Mouse (Mus musculus) lung, embryonic 15.5 days (tissue): ENCODE measurements around the gene Trpm8. TPM values are rescaled to one million over a fixed set of nuclear protein-coding genes. Genes with fewer than 3 reads are reported as not detected.

Experiments
- ATAC-seq: fragments of 200-750 bp; cut with Nextera tagmentation; 2 replicates; pipeline ENCODE4 v1.8.0; 2017; ENCODE audit warnings: moderate number of reproducible peaks, borderline replicate concordance; ENCODE audit not compliant: low FRiP score, low TSS enrichment; ENCODE audit errors: extremely low read depth
- H3K27ac ChIP-seq: fragments of 300-500 bp; sonication (generic); 2 replicates; pipeline ENCODE4 v1.5.1; 2015; ENCODE audit warnings: moderate library complexity, mild to moderate bottlenecking, inconsistent platforms
- H3K27me3 ChIP-seq: fragments of 300-500 bp; sonication (generic); 2 replicates; pipeline ENCODE4 v1.6.1; 2015; ENCODE audit warnings: inconsistent platforms
- H3K36me3 ChIP-seq: fragments of 300-500 bp; sonication (generic); 2 replicates; pipeline ENCODE4 v1.6.1; 2015; ENCODE audit warnings: inconsistent platforms
- H3K4me1 ChIP-seq: fragments of 300-500 bp; sonication (generic); 2 replicates; pipeline ENCODE4 v1.6.1; 2015; ENCODE audit warnings: inconsistent platforms
- H3K4me2 ChIP-seq: fragments of 300-500 bp; sonication (generic); 2 replicates; pipeline ENCODE4 v1.6.1; 2015; ENCODE audit warnings: inconsistent platforms, mild to moderate bottlenecking, moderate library complexity
- H3K4me3 ChIP-seq: fragments of 300-500 bp; sonication (generic); 2 replicates; pipeline ENCODE4 v1.5.1; 2015; ENCODE audit warnings: mild to moderate bottlenecking, inconsistent platforms
- H3K9ac ChIP-seq: fragments of 300-500 bp; sonication (generic); 2 replicates; pipeline ENCODE4 v1.6.1; 2015; ENCODE audit warnings: inconsistent platforms
- H3K9me3 ChIP-seq: fragments of 300-500 bp; sonication (generic); 2 replicates; pipeline ENCODE4 v1.6.1; 2016; ENCODE audit warnings: inconsistent platforms
- WGBS: fragments of 180-500 bp; shearing (Covaris S2); methylation state at CpG from one replicate; pipeline ENCODE4 v1.1.7; 2015; 5-methylcytosine and 5-hydroxymethylcytosine counted together
- polyA plus RNA-seq: library from polyadenylated mRNA; unstranded; fragments of >200 nt; fragmentation: Nextera tagmentation; extraction: Ambion mirVana; gene quantifications from 2 replicates; pipeline ENCODE4 v1.2.1, GENCODE M21; 2015

Gene Trpm8
- polyA plus RNA-seq, 1 experiment from 2014 or later, result 0.10 TPM

DNA sequence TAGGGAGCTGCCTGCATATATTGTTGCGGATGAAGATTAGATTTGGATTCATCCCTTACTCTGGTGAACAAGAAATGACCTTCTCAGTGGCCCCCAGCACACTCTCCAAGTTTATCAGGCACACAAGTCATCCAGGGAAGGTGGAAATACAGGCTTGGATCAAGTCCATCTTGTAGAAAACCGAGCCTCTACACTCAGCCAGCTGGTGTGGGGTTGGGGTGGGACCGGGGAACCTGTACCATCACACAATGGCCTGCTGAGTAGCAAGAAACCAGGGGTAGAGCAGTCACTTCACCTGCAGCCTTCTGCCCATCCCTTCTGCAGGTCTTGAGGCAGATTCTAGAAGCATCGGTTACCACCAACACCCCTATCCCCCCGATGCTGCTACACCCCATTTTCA is 42.8 kb upstream of the Trpm8 start:
- Histone ChIP-seq H3K27ac (no peak overlapping the region), H3K9ac (no peak overlapping the region), H3K4me1 (no peaks in the 10 kb centered on the region), H3K36me3 (no peaks in the 10 kb centered on the region), H3K4me2 (no peak overlapping the region), H3K27me3 (no peaks in the 10 kb centered on the region), H3K9me3 (peaks cover 33% of the 10 kb centered on the region; the same call in 1 of the 2 replicates), H3K4me3 (no peak overlapping the region)
- no peak for ATAC-seq
- 42% methylated on average over 5 of the region's 5 CpGs for WGBS

DNA sequence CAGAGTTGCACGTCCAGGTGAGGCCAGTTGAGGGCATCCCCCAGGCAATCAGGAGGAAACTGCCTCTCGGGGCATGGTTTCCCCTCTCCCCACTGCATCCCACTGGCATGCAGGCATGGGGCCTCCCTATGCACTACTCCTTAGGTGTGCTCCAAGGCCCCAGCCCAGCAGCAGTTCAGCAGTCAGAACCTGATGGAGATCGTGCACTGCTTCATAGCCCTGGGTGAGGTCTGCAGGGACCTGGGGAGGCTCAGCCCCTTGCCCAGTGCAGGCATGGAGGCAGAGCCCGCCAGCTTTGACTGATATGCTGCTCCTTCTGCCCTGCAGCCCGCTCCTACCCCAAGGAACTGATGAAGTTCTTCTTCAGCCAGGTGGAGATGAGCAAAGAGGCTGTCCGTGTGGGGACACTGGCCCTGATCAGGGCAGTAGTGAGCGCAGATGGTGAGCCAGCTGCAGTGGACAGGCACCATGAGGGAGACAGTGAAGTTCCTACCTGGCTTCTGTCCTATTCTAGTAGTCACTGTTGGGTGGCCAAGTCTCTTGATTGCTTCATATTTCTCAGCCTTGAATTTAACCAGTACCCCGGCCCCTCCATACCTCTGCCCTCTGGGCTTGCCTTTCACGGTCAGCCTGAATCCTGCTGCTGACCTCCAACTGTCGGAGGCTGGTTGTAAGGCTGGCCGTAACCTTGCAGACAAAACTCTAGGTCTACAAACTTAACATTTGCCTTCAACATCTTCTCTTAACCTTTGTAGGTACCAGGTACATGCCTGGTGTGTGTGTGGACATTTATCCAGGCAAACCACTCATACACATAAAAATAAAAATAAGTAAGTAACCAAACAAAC is 42.2 kb upstream of the Trpm8 start:
- ATAC-seq, result peak; percentile 4; the same call in 1 of the 2 replicates
- Histone ChIP-seq H3K9ac (no peak overlapping the region), H3K4me3 (no peak overlapping the region), H3K27me3 (no peaks in the 10 kb centered on the region), H3K4me2 (no peak overlapping the region), H3K36me3 (no peaks in the 10 kb centered on the region), H3K9me3 (peaks cover 31% of the 10 kb centered on the region; the same call in 1 of the 2 replicates), H3K27ac (no peak overlapping the region), H3K4me1 (no peaks in the 10 kb centered on the region)
- WGBS, result 58% methylated on average over 11 of the region's 11 CpGs

- no peaks in the 10 kb centered on the region for H3K4me1 ChIP-seq
- 59% methylated on average over 4 of the region's 4 CpGs for WGBS
- H3K9ac ChIP-seq, result no peak overlapping the region
- H3K27me3 ChIP-seq, result no peaks in the 10 kb centered on the region
- H3K27ac ChIP-seq, result no peak overlapping the region
- no peaks in the 10 kb centered on the region for H3K36me3 ChIP-seq
- peaks cover 38% of the 10 kb centered on the region; the same call in 1 of the 2 replicates for H3K9me3 ChIP-seq
- ATAC-seq, result no peak
- no peak overlapping the region for H3K4me3 ChIP-seq
- no peak overlapping the region for H3K4me2 ChIP-seq
These were observed 41.5 kb upstream of the Trpm8 start for GRCm38 (mm10) chr1:88235894-88236415.

DNA sequence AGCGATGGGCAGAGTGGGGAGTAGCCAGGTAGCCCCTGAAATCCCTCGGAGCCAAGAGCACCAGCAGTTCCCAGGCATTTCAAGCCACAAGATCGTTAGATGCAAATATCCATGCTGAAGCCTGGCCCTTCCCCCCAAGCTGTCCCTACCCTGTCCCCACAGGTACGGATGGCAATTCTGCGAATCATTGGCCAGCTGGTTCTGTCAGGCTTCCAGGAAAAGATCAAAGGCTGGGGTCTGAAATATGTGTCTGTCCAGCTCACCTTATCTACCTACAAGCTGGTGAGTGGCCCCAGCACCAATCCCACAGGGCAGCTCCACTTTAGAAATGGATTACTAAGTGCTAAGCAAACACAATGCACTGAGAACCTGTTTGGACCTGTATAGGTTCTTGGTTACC is 40.1 kb upstream of the Trpm8 start:
- H3K9ac ChIP-seq, result no peak overlapping the region
- ATAC-seq, result no peak
- peaks cover 41% of the 10 kb centered on the region; the same call in 1 of the 2 replicates for H3K9me3 ChIP-seq
- H3K27ac ChIP-seq, result no peak overlapping the region
- H3K4me2 ChIP-seq, result no peak overlapping the region
- no peaks in the 10 kb centered on the region for H3K36me3 ChIP-seq
- H3K27me3 ChIP-seq, result no peaks in the 10 kb centered on the region
- no peak overlapping the region for H3K4me3 ChIP-seq
- 69% methylated on average over 5 of the region's 5 CpGs for WGBS
- no peaks in the 10 kb centered on the region for H3K4me1 ChIP-seq

GRCm38 (mm10) chr1:88238771-88239170 is 38.7 kb upstream of the Trpm8 start:
- no peaks in the 10 kb centered on the region for H3K36me3 ChIP-seq
- H3K9ac ChIP-seq, result no peak overlapping the region
- peaks cover 38% of the 10 kb centered on the region; the same call in 1 of the 2 replicates for H3K9me3 ChIP-seq
- H3K4me1 ChIP-seq, result no peaks in the 10 kb centered on the region
- no peaks in the 10 kb centered on the region for H3K27me3 ChIP-seq
- WGBS, result 71% methylated on average over 6 of the region's 6 CpGs
- H3K4me2 ChIP-seq, result no peak overlapping the region
- H3K27ac ChIP-seq, result no peak overlapping the region
- 0 out of 2 replicates have a peak, but pooled peaks have one; percentile 6 for ATAC-seq
- H3K4me3 ChIP-seq, result no peak overlapping the region

DNA sequence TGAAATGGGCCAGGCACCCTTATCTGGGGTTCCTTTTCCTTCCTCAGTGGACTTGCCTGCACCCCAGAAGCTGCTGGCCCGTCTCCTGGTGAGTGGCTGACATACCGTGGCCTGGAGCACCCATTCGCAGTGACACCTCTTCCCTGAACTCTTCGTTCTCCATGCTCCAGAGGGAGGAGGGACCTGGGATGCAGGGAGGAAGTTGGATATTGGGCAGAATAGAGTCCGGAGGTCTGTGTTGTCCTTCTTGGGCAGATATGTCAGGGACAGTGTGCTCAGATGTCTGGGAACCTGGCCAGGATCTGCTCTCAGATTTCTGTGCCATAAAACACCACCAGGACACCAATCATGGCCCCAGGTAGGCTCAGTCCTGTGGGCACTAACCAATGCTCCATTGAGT is 37.4 kb upstream of the Trpm8 start:
- Histone ChIP-seq H3K9me3 (peaks cover 33% of the 10 kb centered on the region; the same call in 1 of the 2 replicates), H3K36me3 (no peaks in the 10 kb centered on the region), H3K27ac (no peak overlapping the region), H3K9ac (no peak overlapping the region), H3K4me2 (no peak overlapping the region), H3K27me3 (no peaks in the 10 kb centered on the region), H3K4me1 (no peaks in the 10 kb centered on the region), H3K4me3 (no peak overlapping the region)
- ATAC-seq, result no peak
- WGBS, result 70% methylated on average over 5 of the region's 5 CpGs

- Histone ChIP-seq H3K4me1 (no peaks in the 10 kb centered on the region), H3K4me3 (no peak overlapping the region), H3K27me3 (no peaks in the 10 kb centered on the region), H3K27ac (no peak overlapping the region), H3K36me3 (no peaks in the 10 kb centered on the region), H3K9ac (no peak overlapping the region), H3K4me2 (no peak overlapping the region), H3K9me3 (peaks cover 30% of the 10 kb centered on the region; the same call in 1 of the 2 replicates)
- 64% methylated on average over 4 of the region's 4 CpGs for WGBS
- peak; percentile 8; the same call in 1 of the 2 replicates for ATAC-seq
These were observed 36.9 kb upstream of the Trpm8 start for GRCm38 (mm10) chr1:88240579-88240978.

DNA sequence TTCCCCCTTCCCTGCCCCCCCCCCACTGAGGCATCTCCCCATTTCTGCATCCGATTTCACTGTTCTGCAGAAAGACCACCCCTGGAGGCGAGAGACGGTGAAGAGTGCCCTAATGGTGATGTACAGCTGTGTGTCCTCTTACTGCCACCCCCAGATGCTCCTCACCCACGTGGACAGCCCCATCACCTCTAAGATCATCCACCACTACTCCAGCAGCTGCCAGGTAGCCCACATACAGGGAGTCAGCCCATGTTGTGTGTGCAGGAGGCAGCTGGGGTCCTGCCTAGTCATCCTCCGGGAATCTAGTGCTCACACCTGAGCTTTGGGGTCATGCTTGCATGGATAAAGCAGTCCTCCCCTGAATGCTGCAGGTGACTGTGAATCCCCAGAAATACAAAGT is 33.6 kb upstream of the Trpm8 start:
- Histone ChIP-seq H3K4me2 (no peak overlapping the region), H3K27ac (no peak overlapping the region), H3K36me3 (no peaks in the 10 kb centered on the region), H3K9ac (no peak overlapping the region), H3K9me3 (peaks cover 22% of the 10 kb centered on the region; the same call in 1 of the 2 replicates), H3K4me3 (no peak overlapping the region), H3K4me1 (no peaks in the 10 kb centered on the region), H3K27me3 (no peaks in the 10 kb centered on the region)
- 59% methylated on average over 5 of the region's 5 CpGs for WGBS
- no peak for ATAC-seq

- Histone ChIP-seq H3K9ac (no peak overlapping the region), H3K27ac (no peak overlapping the region), H3K36me3 (no peaks in the 10 kb centered on the region), H3K4me3 (no peak overlapping the region), H3K27me3 (no peaks in the 10 kb centered on the region), H3K9me3 (peaks cover 28% of the 10 kb centered on the region), H3K4me2 (no peak overlapping the region), H3K4me1 (no peaks in the 10 kb centered on the region)
- no peak for ATAC-seq
- whole genome bisulfite sequencing, result 74% methylated on average over 6 of the region's 6 CpGs
These were observed 31.6 kb upstream of the Trpm8 start for GRCm38 (mm10) chr1:88245881-88246280.

- Histone ChIP-seq H3K4me3 (no peak overlapping the region), H3K27ac (no peak overlapping the region), H3K4me1 (no peaks in the 10 kb centered on the region), H3K4me2 (no peak overlapping the region), H3K36me3 (no peaks in the 10 kb centered on the region), H3K27me3 (no peaks in the 10 kb centered on the region), H3K9ac (no peak overlapping the region), H3K9me3 (peaks cover 25% of the 10 kb centered on the region)
- ATAC-seq, result no peak
- WGBS, result 47% methylated on average over 6 of the region's 6 CpGs
These were observed 31.1 kb upstream of the Trpm8 start for GRCm38 (mm10) chr1:88246386-88246785.

GRCm38 (mm10) chr1:88247660-88248059 is 29.8 kb upstream of the Trpm8 start:
- no peak overlapping the region for H3K4me3 ChIP-seq
- H3K4me2 ChIP-seq, result no peak overlapping the region
- ATAC-seq, result no peak
- no peak overlapping the region for H3K27ac ChIP-seq
- no peak overlapping the region for H3K9ac ChIP-seq
- peaks cover 23% of the 10 kb centered on the region for H3K9me3 ChIP-seq
- no peaks in the 10 kb centered on the region for H3K4me1 ChIP-seq
- H3K27me3 ChIP-seq, result no peaks in the 10 kb centered on the region
- no peaks in the 10 kb centered on the region for H3K36me3 ChIP-seq
- WGBS, result 45% methylated on average over 2 of the region's 2 CpGs

- H3K27me3 ChIP-seq, result no peaks in the 10 kb centered on the region
- ATAC-seq, result peak; percentile 4; the same call in 1 of the 2 replicates
- H3K4me3 ChIP-seq, result no peak overlapping the region
- no peaks in the 10 kb centered on the region for H3K36me3 ChIP-seq
- no peak overlapping the region for H3K4me2 ChIP-seq
- H3K27ac ChIP-seq, result no peak overlapping the region
- peaks cover 19% of the 10 kb centered on the region for H3K9me3 ChIP-seq
- no peaks in the 10 kb centered on the region for H3K4me1 ChIP-seq
- H3K9ac ChIP-seq, result no peak overlapping the region
- WGBS, result 64% methylated on average over 4 of the region's 4 CpGs
These were observed 28.8 kb upstream of the Trpm8 start for GRCm38 (mm10) chr1:88248658-88249057.
